Mouse (Mus musculus): ENCODE measurements around the gene B4galnt1.
A peak's percentile ranks its signal among the peaks of the same experiment; 100 is the strongest.

Gene B4galnt1

GRCm38 (mm10) chr10:127208921-127209320 lies 43.9 kb downstream of the B4galnt1 start:
- peak; percentile 25; the same call in 1 of the 2 replicates for ATAC-seq (ENCODE audit: low TSS enrichment)

GRCm38 (mm10) chr10:127209928-127210570 lies 45.0 kb downstream of the B4galnt1 start:
- peak; percentile 35 for ATAC-seq (ENCODE audit: low TSS enrichment)

GRCm38 (mm10) chr10:127210961-127211405 lies 46.0 kb downstream of the B4galnt1 start:
- ATAC-seq (ENCODE audit: low TSS enrichment), result 0 out of 2 replicates have a peak, but pooled peaks have one; percentile 9

- ATAC-seq (ENCODE audit: low TSS enrichment), result peak; percentile 65
These were observed 46.4 kb downstream of the B4galnt1 start, which contains the start of gene Pip4k2c for GRCm38 (mm10) chr10:127211414-127211854. Gene Pip4k2c, minus strand, starts transcription at chr10:127211585.

GRCm38 (mm10) chr10:127213272-127213671 lies 48.2 kb downstream of the B4galnt1 start:
- ATAC-seq (ENCODE audit: low TSS enrichment), result no peak

- ATAC-seq (ENCODE audit: low TSS enrichment), result no peak
These were observed 48.8 kb downstream of the B4galnt1 start for GRCm38 (mm10) chr10:127213704-127214421.

- no peak for ATAC-seq (ENCODE audit: low TSS enrichment)
These were observed 49.4 kb downstream of the B4galnt1 start for GRCm38 (mm10) chr10:127214422-127214803.

- peak; percentile 77 for ATAC-seq (ENCODE audit: low TSS enrichment)
These were observed 51.4 kb downstream of the B4galnt1 start for GRCm38 (mm10) chr10:127216456-127216855.

- ATAC-seq (ENCODE audit: low TSS enrichment), result no peak
These were observed 52.2 kb downstream of the B4galnt1 start for GRCm38 (mm10) chr10:127217177-127217576.

- ATAC-seq (ENCODE audit: low TSS enrichment), result no peak
These were observed 53.3 kb downstream of the B4galnt1 start for GRCm38 (mm10) chr10:127218339-127218738.

All from frontal cortex, adult (tissue).